Mouse (Mus musculus) layer of hippocampus, adult 18-20 months (tissue): ENCODE measurements at regions not wholly inside any gene's neighbourhood (a gene's known extent, or its start where the extent isn't known, plus 50 kb on each side); places are given as distances from the start of the nearest gene placed in this dataset.

ENCODE experiments used
- DNase-seq, 2 experiments: peaks; one replicate each; pipeline ENCODE4 v3.0.0; 2022; ENCODE audit warnings: low spot score in 2 of 2

DNA sequence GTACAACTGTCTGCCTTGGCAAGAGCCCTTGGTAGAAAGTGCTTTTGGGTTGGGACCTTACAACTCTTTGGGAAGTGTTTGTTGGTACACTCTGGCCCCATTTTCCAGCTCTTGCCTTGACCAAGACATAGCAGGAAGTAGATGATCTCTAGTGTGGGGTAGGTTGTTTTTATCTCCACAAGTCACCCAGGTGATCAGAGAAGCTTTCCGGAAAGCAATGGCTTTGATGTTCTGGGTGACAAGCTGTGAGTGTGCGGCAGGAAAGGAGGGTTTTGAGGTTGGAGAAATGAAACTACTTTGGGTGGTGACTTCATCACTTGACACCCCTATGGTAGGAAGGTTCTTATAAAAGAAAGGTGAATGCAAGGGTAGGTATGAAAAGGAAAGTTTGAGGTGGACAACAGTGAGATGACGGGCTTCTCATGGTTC lies 1246.8 kb upstream of the A1bg start:
- DNase-seq = no peak

DNA sequence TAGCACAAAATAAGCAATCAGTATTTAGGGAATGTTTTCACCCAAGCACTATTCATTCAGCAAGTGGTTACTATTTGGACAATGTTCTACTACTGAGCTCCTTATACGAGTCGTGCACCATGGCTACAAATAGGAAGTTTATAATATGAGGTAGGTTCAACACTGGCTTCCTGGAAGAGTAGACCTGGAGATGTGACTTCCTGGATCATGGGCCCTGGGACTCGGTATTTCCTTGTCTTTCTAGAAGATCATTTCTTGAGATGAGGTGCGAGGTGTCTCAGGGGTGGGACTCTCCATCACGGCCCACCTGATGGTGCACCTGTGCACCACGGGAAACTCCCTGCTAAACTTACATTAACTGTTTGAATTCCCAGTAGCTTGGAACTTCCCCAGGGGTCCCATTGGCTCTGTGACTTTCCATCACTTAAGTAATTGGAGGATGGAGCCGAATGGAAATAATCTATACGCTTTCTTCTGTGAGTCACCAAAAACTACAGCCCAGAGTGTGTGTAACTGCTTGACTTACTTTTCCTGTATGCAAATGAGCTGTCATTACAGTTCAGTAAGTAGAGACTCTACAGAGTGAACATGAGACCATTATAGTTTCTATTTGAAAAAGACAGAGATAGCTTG lies 1246.3 kb upstream of the A1bg start:
- no peak for DNase-seq

DNA sequence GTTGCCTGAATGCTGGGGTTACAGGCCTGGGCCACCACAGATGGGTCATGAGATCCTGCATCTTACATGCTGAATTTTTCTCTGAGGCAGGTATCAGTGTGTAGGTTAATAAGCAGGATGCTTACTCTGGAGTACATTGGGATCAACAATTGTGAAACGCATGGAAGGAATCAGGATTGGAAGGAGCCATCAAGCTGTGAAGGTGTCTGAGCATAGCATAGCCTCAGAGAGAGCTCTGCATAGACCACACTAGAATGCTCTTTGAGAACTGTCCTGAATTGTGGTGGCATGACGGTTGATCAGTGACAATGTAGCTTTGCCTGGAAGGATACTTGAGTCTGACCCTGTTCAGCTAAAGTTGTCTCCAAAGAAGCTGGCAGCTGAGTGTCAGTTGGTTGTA lies 1245.7 kb upstream of the A1bg start:
- DNase-seq = no peak

DNA sequence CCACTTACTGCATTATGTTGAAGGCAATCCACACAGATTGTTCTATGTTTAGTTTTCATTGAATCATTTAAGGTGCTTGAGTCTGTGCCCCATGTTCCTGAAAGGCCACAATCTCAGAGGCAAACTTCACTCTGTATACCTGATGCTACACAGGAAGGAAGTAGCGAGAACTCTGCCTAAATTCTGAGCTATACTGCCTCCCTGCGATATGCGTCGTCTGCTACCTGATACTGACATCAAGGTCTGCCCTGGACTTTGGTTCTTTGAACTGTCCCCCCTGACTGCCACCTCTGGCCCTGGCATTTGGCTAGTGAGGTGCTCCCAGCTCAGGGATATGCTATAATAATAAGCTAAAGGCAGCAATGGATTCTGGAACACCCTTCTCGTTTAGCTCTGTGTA lies 1244.0 kb upstream of the A1bg start:
- no peak for DNase-seq

DNA sequence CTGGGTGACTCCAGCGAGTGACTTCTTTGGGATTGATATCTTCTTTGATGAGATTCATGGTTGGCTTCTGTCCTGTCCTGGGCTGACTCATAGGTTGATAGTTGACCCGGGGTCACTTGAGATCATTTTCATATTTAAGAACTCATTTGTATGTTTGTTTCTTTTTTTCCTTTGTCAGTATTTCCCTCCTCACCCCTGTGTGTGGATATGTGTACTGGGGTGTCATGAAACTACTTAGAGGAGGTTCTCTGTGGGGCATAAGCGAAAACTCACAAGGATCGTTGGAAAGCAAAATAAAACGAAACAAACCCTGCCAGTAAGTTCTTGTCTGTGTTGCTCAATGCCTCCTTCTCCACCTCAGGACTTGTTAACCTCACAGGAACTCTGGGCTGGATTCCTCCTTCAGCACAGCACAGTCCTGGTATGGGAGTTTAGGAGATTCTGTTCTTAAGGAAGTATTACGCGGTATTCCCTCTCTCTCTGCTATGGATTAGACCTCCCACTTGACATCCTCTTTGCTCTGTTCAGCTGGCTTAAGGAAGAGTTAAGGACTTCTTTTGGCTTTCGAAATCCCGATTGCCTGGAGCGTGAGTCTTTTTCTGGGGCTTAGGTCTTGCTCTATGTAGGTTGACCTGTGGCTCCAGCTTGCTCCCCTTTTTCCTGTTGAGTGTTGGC lies 1243.2 kb upstream of the A1bg start:
- DNase-seq = no peak

GRCm38 (mm10) chr15:62164766-62165410 lies 1242.1 kb upstream of the A1bg start:
- DNase-seq = no peak

GRCm38 (mm10) chr15:62163203-62163602 lies 1240.4 kb upstream of the A1bg start:
- no peak for DNase-seq

GRCm38 (mm10) chr15:62162648-62163194 lies 1239.9 kb upstream of the A1bg start:
- DNase-seq = no peak

- DNase-seq = no peak
Observed at GRCm38 (mm10) chr15:62161975-62162647, 1239.3 kb upstream of the A1bg start.

- no peak for DNase-seq
Observed at GRCm38 (mm10) chr15:62161061-62161460, 1238.2 kb upstream of the A1bg start.

- no peak for DNase-seq
Observed at GRCm38 (mm10) chr15:62158875-62159675, 1236.3 kb upstream of the A1bg start.

GRCm38 (mm10) chr15:62157200-62158033 lies 1234.6 kb upstream of the A1bg start:
- no peak for DNase-seq

- DNase-seq = no peak
Observed at GRCm38 (mm10) chr15:62153222-62153621, 1230.4 kb upstream of the A1bg start.

- DNase-seq = no peak
Observed at GRCm38 (mm10) chr15:62152133-62152532, 1229.3 kb upstream of the A1bg start.

DNA sequence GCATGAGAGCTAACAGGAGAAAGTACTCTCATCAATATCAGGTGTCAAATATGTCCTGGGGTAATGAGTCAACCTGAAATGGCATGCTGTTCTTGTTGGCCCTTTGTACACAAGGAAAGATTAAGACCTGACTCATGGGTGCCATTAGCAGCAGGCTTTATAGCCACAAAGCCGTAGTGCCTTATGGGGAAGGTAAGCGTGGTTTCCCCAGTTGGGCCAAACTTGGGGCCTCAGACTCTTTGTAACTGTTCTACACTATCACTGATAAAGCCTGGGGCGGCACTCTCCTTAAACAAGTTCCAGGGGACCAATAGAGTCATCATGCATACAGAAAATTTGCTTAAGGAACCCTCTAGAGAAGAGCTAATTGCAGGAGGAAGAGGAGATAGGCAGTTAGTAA lies 1228.9 kb upstream of the A1bg start:
- no peak for DNase-seq

- no peak for DNase-seq
Observed at GRCm38 (mm10) chr15:62150296-62150695, 1227.5 kb upstream of the A1bg start.

DNA sequence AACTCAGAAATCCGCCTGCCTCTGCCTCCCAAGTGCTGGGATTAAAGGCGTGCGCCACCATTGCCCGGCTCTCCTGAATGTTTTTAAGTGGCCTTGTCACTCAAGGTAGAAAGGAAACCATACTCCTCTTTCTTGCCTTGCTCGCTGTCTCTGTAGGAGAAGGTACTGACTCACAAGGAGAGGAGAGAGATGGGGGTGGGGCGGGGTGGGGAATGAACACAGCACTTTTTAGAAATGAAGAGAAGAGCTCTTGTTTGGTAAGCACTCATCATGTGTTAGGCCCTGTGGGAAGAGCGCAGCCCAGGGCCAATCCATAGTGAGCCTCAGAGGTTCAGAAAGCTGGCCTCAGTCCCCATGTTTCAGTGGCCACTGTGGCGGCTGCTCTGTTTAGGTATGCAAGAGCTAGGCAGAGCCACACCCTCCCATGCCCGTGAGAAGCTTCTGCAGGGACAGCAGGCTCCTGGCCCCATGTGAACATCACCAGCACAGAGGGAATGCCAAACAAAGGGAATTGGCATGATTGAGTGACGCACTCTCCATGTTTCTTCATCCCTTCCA lies 1225.9 kb upstream of the A1bg start:
- DNase-seq = no peak

- no peak for DNase-seq
Observed at GRCm38 (mm10) chr15:62147343-62147953, 1224.6 kb upstream of the A1bg start.

DNA sequence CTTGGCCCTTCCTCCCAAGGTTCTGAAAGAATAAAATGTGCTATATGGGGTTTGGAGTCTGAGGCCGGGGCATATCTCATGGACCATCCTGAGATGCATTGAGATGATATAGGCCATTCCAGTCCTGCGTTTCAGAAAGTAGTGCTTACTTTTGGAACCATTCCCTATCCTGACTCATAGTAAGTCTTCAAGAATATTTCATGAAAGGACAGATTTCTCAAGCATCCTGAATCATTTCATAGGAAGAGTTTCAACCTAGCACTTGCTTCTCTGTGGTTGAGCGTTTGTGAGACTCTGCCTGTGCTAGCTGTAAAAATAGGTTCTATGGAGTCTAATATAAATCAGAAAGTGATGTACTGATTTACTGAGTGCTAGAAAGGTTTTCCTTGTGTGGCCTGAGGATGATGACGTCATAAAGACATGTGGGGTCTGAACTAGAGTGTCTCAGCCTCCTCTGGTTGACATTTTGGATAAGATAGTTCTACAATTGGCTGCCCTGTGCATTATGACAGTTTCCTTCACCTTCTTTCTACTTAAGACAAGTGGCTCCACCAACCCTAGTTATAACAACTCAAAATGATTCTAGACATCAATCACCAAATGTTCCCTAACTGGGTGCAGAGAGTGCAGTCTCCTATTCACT lies 1223.0 kb upstream of the A1bg start:
- DNase-seq = no peak
